Mouse (Mus musculus) adrenal gland, adult (tissue): ENCODE measurements around the gene Pdpk1.

Source experiments
- DNase-seq, 2 experiments: peaks; one replicate each; pipeline ENCODE4 v3.0.0; 2022 to 2023; ENCODE audit warnings: low spot score in 1 of 2; ENCODE audit not compliant: inconsistent age in 2 of 2

Gene Pdpk1

GRCm38 (mm10) chr17:24045608-24046007 lies 105.1 kb downstream of the Pdpk1 start:
- peak; percentile 33 to 58 for DNase-seq

- no peak for DNase-seq
Measured at GRCm38 (mm10) chr17:24044482-24044881, 106.2 kb downstream of the Pdpk1 start.

- no peak for DNase-seq
Measured at GRCm38 (mm10) chr17:24037844-24038243, 112.9 kb downstream of the Pdpk1 start, which contains the start of gene Prss27. Gene Prss27, plus strand, starts transcription at chr17:24038144.

GRCm38 (mm10) chr17:24037360-24037759 lies 113.4 kb downstream of the Pdpk1 start:
- no peak for DNase-seq

GRCm38 (mm10) chr17:24036954-24037353 lies 113.8 kb downstream of the Pdpk1 start:
- peak in 1 of 2 experiments; percentile 65 for DNase-seq

- no peak for DNase-seq
Measured at GRCm38 (mm10) chr17:24035087-24035486, 115.6 kb downstream of the Pdpk1 start.

- DNase-seq = no peak
Measured at GRCm38 (mm10) chr17:24030551-24030950, 120.2 kb downstream of the Pdpk1 start.

- DNase-seq = no peak
Measured at GRCm38 (mm10) chr17:24029477-24029876, 121.2 kb downstream of the Pdpk1 start.
